Mouse (Mus musculus): Measurements from ENCODE around the gene Sumf2. TPM values are rescaled to one million over a fixed set of nuclear protein-coding genes. Genes with fewer than 3 reads are reported as not detected.

Sumf2 gene
- polyA plus RNA-seq, 1 experiment, result 58.6 TPM

DNA sequence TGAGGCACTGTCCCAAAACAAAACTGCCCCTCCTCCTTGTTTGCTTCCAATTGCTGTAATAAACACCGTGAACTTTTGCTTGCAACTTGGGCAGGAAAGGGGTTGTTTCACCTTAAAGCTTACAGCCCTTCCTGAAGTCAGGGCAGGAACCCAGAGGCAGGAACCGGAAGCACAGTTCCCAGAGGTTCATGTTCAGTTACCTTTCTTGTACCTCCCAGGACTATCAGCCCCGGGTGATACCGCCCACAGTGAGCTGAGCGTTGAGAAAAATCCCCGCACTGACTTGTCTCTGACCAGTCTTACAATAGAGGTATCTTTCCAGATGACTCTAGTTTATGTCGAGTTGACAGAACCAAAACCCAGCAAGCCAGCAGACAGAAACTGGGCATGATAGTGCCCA is 62.8 kb downstream of the Sumf2 start:
- no peaks in the 10 kb centered on the region for H3K9me3 ChIP-seq (replicated peaks; ENCODE audit: control insufficient read depth, insufficient read depth, low read length, poor library complexity, severe bottlenecking)
- H3K4me3 ChIP-seq (ENCODE audit: low read depth, low read length), result peak overlapping the region; percentile 96; the same call in 1 of the 2 replicates
- no peaks in the 10 kb centered on the region for H3K27me3 ChIP-seq (ENCODE audit: control insufficient read depth, insufficient read depth, low read length, poor library complexity, severe bottlenecking)
- H3K4me1 ChIP-seq (ENCODE audit: control insufficient read depth, insufficient read depth, low read length), result no peaks in the 10 kb centered on the region
- no peak for TF ChIP-seq POLR2A (IDR thresholded peaks at IDR 0.05; ENCODE audit: insufficient read depth, low read length)
- TF ChIP-seq EP300 (IDR thresholded peaks at IDR 0.05; ENCODE audit: insufficient read depth, low read depth, low read length), result no peak
- no peak for TF ChIP-seq CTCF (IDR thresholded peaks at IDR 0.05; ENCODE audit: low read depth, low read length)
- no peaks in the 10 kb centered on the region for H3K36me3 ChIP-seq (ENCODE audit: control insufficient read depth, insufficient read depth, low read length, poor library complexity, severe bottlenecking)
- H3K9ac ChIP-seq (ENCODE audit: low read depth, poor library complexity, severe bottlenecking), result peak overlapping the region; percentile 44; the same call in 1 of the 2 replicates
- H3K27ac ChIP-seq (ENCODE audit: insufficient read depth, low read length), result no peak overlapping the region

Other genes with a start within 250 kb of the Sumf2 start
- gene Zfp11, start 176.9 kb upstream of the Sumf2 start, polyA plus RNA-seq (2011; ENCODE audit: insufficient read depth, insufficient read length, low read depth, missing spikeins), result 4.1 TPM in 2 replicates
- gene Sept14, start 138.5 kb upstream of the Sumf2 start, polyA plus RNA-seq (2011; ENCODE audit: insufficient read depth, insufficient read length, low read depth, missing spikeins), result not detected in 2 replicates
- gene Mrps17, start 131.5 kb upstream of the Sumf2 start, polyA plus RNA-seq (2011; ENCODE audit: insufficient read depth, insufficient read length, low read depth, missing spikeins), result 76.4 and 94.7 TPM in 2 replicates
- 34.9 and 38.0 TPM in 2 replicates for gene Nipsnap2, start 121.9 kb upstream of the Sumf2 start, polyA plus RNA-seq (2011; ENCODE audit: insufficient read depth, insufficient read length, low read depth, missing spikeins)
- 28.7 and 31.4 TPM in 2 replicates for gene Psph, start 59.5 kb upstream of the Sumf2 start, polyA plus RNA-seq (2011; ENCODE audit: insufficient read depth, insufficient read length, low read depth, missing spikeins)
- 337 and 340 TPM in 2 replicates for gene Chchd2, start 40.5 kb downstream of the Sumf2 start, polyA plus RNA-seq (2011; ENCODE audit: insufficient read depth, insufficient read length, low read depth, missing spikeins)
- gene Zbed5, start 48.7 kb downstream of the Sumf2 start, polyA plus RNA-seq (2011; ENCODE audit: insufficient read depth, insufficient read length, low read depth, missing spikeins), result 12.9 and 13.1 TPM in 2 replicates
- 5.4 and 6.1 TPM in 2 replicates for gene Phkg1, start 51.6 kb downstream of the Sumf2 start, polyA plus RNA-seq (2011; ENCODE audit: insufficient read depth, insufficient read length, low read depth, missing spikeins)
- gene Nupr1l, start 61.6 kb downstream of the Sumf2 start, polyA plus RNA-seq (2011; ENCODE audit: insufficient read depth, insufficient read length, low read depth, missing spikeins), result 1.3 and 4.3 TPM in 2 replicates
- gene Vkorc1l1, start 95.0 kb downstream of the Sumf2 start, polyA plus RNA-seq (2011; ENCODE audit: insufficient read depth, insufficient read length, low read depth, missing spikeins), result 72.6 and 73.3 TPM in 2 replicates
- 11.5 and 13.3 TPM in 2 replicates for gene Gusb, start 156.1 kb downstream of the Sumf2 start, polyA plus RNA-seq (2011; ENCODE audit: insufficient read depth, insufficient read length, low read depth, missing spikeins)
- gene Asl, start 182.3 kb downstream of the Sumf2 start, polyA plus RNA-seq (2011; ENCODE audit: insufficient read depth, insufficient read length, low read depth, missing spikeins), result 60.7 and 63.4 TPM in 2 replicates
- 25.7 and 30.0 TPM in 2 replicates for gene Crcp, start 182.3 kb downstream of the Sumf2 start, polyA plus RNA-seq (2011; ENCODE audit: insufficient read depth, insufficient read length, low read depth, missing spikeins)
- gene Tpst1, start 226.3 kb downstream of the Sumf2 start, polyA plus RNA-seq (2011; ENCODE audit: insufficient read depth, insufficient read length, low read depth, missing spikeins), result 35.6 and 44.8 TPM in 2 replicates